13 mouse cellular contexts compared by ENCODE assay signal in the genomic region with DNA sequence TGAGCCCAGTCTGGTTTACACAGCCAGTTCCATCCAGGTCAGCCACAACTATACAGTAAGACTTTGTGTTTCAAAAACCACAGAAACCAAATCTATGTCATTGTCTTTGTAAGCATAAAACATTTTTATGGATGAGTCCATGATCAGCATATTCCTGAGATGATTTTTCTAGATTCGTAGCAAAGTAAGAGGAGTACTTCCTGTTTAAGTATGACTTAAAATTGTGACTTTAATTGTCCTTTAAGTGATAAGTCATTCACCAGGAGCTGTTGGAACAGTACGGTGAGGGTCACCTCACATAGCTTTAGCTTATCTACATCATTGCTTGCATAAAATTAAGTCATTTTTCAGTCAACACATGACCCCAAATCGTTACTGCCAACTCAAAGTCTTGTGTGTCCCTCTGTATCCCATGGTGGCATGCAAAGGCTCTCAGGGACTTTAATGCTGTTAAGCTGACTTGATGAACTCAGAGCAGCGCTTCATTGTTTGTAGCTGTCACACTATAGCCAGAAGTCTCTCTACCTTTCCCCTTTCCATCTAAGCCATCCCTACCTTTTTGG. TPM values are rescaled to one million over a fixed set of nuclear protein-coding genes. Genes with fewer than 3 reads are reported as not detected.
DNase-seq lines count a peak whose midpoint lies in the region; ATAC-seq lines count a peak whose summit lies in the region.
"Had no signal": no experiment of that assay in that cellular context is flagged by ENCODE, and none has a peak within 500 bp of the region (broad histone marks: within the 10 kb centered on the region; RNA-seq: fewer than 3 reads in every experiment).

No protein-coding gene starts in this region.

- peaks cover 51% of the 10 kb centered on the region for H3K4me1 ChIP-seq in forebrain, embryonic 12.5 days
- H3K4me1 ChIP-seq in forebrain, embryonic 10.5 days: peaks cover 40% of the 10 kb centered on the region
- peaks cover 54% of the 10 kb centered on the region for H3K4me1 ChIP-seq in neural tube, embryonic 12.5 days
- H3K4me1 ChIP-seq in midbrain, embryonic 12.5 days: peaks cover 50% of the 10 kb centered on the region
- H3K4me1 ChIP-seq in stomach, embryonic 15.5 days: peaks cover 4% of the 10 kb centered on the region; the same call in 1 of the 2 replicates

- 95% methylated on average over 4 of the region's 4 CpGs for WGBS in forebrain, embryonic 12.5 days
- WGBS in forebrain, embryonic 10.5 days: 92% methylated on average over 4 of the region's 4 CpGs
- WGBS in neural tube, embryonic 12.5 days: 94% methylated on average over 4 of the region's 4 CpGs
- 96% methylated on average over 4 of the region's 4 CpGs for WGBS in midbrain, embryonic 12.5 days
- WGBS in stomach, embryonic 15.5 days: 75% methylated on average over 4 of the region's 4 CpGs

- H3K27me3 ChIP-seq in forebrain, embryonic 12.5 days: no peaks in the 10 kb centered on the region
- no peaks in the 10 kb centered on the region for H3K27me3 ChIP-seq in forebrain, embryonic 10.5 days (ENCODE audit: poor library complexity, severe bottlenecking)
- no peaks in the 10 kb centered on the region for H3K27me3 ChIP-seq in neural tube, embryonic 12.5 days (replicated peaks)
- H3K27me3 ChIP-seq in midbrain, embryonic 12.5 days: no peaks in the 10 kb centered on the region
- no peaks in the 10 kb centered on the region for H3K27me3 ChIP-seq in stomach, embryonic 15.5 days (replicated peaks)

- H3K27ac ChIP-seq in forebrain, embryonic 12.5 days: no peak overlapping the region
- H3K27ac ChIP-seq in forebrain, embryonic 10.5 days: no peak overlapping the region
- H3K27ac ChIP-seq in neural tube, embryonic 12.5 days: no peak overlapping the region
- no peak overlapping the region for H3K27ac ChIP-seq in midbrain, embryonic 12.5 days (replicated peaks)
- no peak overlapping the region for H3K27ac ChIP-seq in stomach, embryonic 15.5 days

- no peaks in the 10 kb centered on the region for H3K9me3 ChIP-seq in forebrain, embryonic 12.5 days
- H3K9me3 ChIP-seq in forebrain, embryonic 10.5 days: no peaks in the 10 kb centered on the region
- no peaks in the 10 kb centered on the region for H3K9me3 ChIP-seq in neural tube, embryonic 12.5 days
- no peaks in the 10 kb centered on the region for H3K9me3 ChIP-seq in midbrain, embryonic 12.5 days
- no peaks in the 10 kb centered on the region for H3K9me3 ChIP-seq in stomach, embryonic 15.5 days

- no peak overlapping the region for H3K4me3 ChIP-seq in forebrain, embryonic 12.5 days (replicated peaks)
- no peak overlapping the region for H3K4me3 ChIP-seq in forebrain, embryonic 10.5 days
- H3K4me3 ChIP-seq in neural tube, embryonic 12.5 days: no peak overlapping the region
- peak overlapping the region; percentile 15; the same call in 1 of the 2 replicates for H3K4me3 ChIP-seq in midbrain, embryonic 12.5 days
- H3K4me3 ChIP-seq in stomach, embryonic 15.5 days (replicated peaks): no peak overlapping the region

- no peak for DNase-seq in forebrain, embryonic 10.5 days (ENCODE audit: extremely low spot score, low spot score)
- no peak for DNase-seq in neural tube, embryonic 10.5 days (ENCODE audit: extremely low spot score, low spot score)
- no peak for DNase-seq in natural killer cell, adult 2 months (ENCODE audit: low spot score in 2 of 2)
- no peak for DNase-seq in right cerebral cortex, postnatal 14 days
- DNase-seq: cerebellum, adult 8-10 months; gastrocnemius, postnatal 25 days; kidney, postnatal 10 days; lung, adult 18-20 months; spleen, adult 18-20 months had no signal

- peak overlapping the region; percentile 70 for H3K4me2 ChIP-seq in forebrain, embryonic 12.5 days
- peak overlapping the region; percentile 88 for H3K4me2 ChIP-seq in neural tube, embryonic 12.5 days (replicated peaks)
- H3K4me2 ChIP-seq in midbrain, embryonic 12.5 days (replicated peaks): peak overlapping the region; percentile 76
- H3K4me2 ChIP-seq in stomach, embryonic 15.5 days: 0 out of 2 replicates have a peak overlapping the region, but pooled peaks have one; percentile 54

- H3K36me3 ChIP-seq in forebrain, embryonic 12.5 days (replicated peaks): peaks cover 42% of the 10 kb centered on the region
- peaks cover 86% of the 10 kb centered on the region for H3K36me3 ChIP-seq in forebrain, embryonic 10.5 days (replicated peaks)
- H3K36me3 ChIP-seq in neural tube, embryonic 12.5 days: peaks cover 29% of the 10 kb centered on the region
- H3K36me3 ChIP-seq in midbrain, embryonic 12.5 days: peaks cover 42% of the 10 kb centered on the region
- peaks cover 6% of the 10 kb centered on the region; the same call in 1 of the 2 replicates for H3K36me3 ChIP-seq in stomach, embryonic 15.5 days

- no peak overlapping the region for H3K9ac ChIP-seq in forebrain, embryonic 12.5 days
- H3K9ac ChIP-seq in neural tube, embryonic 12.5 days: no peak overlapping the region
- H3K9ac ChIP-seq in midbrain, embryonic 12.5 days (replicated peaks): no peak overlapping the region
- no peak overlapping the region for H3K9ac ChIP-seq in stomach, embryonic 15.5 days

- no peak for ATAC-seq in forebrain, embryonic 12.5 days (ENCODE audit: low FRiP score)
- ATAC-seq in neural tube, embryonic 12.5 days (ENCODE audit: low FRiP score, low read depth): no peak
- no peak for ATAC-seq in midbrain, embryonic 12.5 days (ENCODE audit: low FRiP score, low read depth)
- no peak for ATAC-seq in stomach, embryonic 15.5 days (ENCODE audit: insufficient read depth, low FRiP score, low read depth)

RNA-seq across cellular contexts. Expression of a gene that starts 6.9 kb away (rescaled TPM):
- polyA plus RNA-seq in forebrain, embryonic 12.5 days (2016; fragmentation: Nextera tagmentation; extraction: Ambion mirVana): 46.2 and 49.5 TPM in 2 replicates
- 20.7 and 24.1 TPM in 2 replicates for polyA plus RNA-seq in forebrain, embryonic 10.5 days (2016; fragmentation: Nextera tagmentation; extraction: Ambion mirVana)
- 67.8 and 69.5 TPM in 2 replicates for polyA plus RNA-seq in neural tube, embryonic 12.5 days (2016; fragmentation: Nextera tagmentation; extraction: Ambion mirVana)
- polyA plus RNA-seq in midbrain, embryonic 12.5 days (2016; fragmentation: Nextera tagmentation; extraction: Ambion mirVana): 55.8 and 63.5 TPM in 2 replicates
- polyA plus RNA-seq in stomach, embryonic 15.5 days (2015; fragmentation: Nextera tagmentation; extraction: Ambion mirVana): 61.2 and 62.3 TPM in 2 replicates
